Mouse (Mus musculus) liver, adult 2 months (tissue): ENCODE data around the gene Zc3h10.

Experiments
- CTCF ChIP-seq: fragments of 200-500 bp; IDR thresholded peaks from 2 replicates; pipeline ENCODE4 v1.5.1; 2011; ENCODE audit warnings: low read depth, low read length, control low read depth
- POLR2A ChIP-seq: fragments of 200-500 bp; IDR thresholded peaks from 2 replicates; pipeline ENCODE4 v1.6.1; 2011; ENCODE audit warnings: low read length, control low read depth; ENCODE audit not compliant: insufficient read depth; ENCODE audit errors: extremely low read depth

GRCm38 (mm10) chr10:128508260-128508659, 39.3 kb downstream of the Zc3h10 start:
- no peak for TF ChIP-seq CTCF
- TF ChIP-seq POLR2A, result no peak
